Mouse (Mus musculus): ENCODE data around the gene Efnb1.
"Not testable (repeated sequence)": the region's sequence is repeated elsewhere in the genome, so short reads cannot be mapped to it uniquely, and the experiment has no call there.

Efnb1 gene

DNA sequence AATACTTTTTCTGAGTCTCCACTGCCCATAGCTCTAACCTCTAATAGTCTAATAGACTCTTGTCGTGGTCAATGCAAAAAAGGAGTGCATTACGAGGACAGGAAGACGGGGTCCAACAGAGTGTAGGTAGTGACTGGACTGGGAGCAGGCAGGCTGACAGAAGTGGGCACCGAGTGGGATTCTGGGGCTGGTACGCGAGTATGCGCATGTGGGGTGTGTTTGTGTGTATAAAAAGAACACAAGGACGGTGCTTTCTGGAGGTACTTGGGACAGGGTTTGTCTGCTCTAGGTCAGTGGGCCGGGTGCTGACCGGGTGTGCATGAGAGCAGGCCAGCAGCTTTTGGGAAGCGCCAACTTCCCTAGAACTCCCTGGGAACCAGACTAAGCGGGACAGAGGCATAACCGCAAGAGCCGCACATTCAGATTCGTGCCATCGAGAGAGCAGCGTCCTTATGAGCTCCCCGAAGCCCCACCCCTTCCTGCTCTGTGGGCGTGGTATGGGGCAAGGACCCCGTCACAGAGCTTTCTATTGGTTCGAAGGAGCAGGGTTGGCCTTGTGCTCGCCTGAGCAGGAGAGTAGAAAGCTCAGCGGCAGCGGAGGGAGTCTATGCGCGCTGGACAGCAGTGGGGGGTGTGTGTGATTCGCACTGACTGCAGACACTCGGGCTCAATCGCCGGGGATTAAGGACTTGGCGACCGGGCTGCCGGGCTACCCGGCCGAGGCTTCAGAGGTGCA, at the start of gene Efnb1:
Efnb1 (plus strand) TSS at position 608 of the 736 bp plus-strand sequence.
- peak; percentile 90 for DNase-seq (ENCODE audit: low spot score)

DNA sequence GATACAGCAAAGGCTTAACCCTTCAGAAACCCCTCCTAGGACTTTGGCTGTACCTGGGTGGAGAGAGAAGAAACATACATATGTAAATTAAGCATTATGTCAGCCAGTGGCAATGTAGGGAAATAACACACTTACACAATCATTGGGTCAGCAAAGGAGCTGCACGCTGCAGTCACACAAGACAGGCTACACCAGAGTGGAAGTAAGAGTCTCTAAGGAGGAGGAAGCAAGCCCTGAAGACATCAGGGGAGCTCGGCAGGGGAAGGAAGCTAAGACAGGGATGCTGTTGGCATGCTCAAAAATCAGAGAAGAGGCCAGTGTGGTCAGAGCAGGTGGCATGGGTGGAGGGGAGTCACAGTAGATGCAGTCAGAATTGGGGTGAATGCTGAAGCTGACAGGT, 43.2 kb upstream of the Efnb1 start:
- no peak for DNase-seq (ENCODE audit: low spot score)

DNA sequence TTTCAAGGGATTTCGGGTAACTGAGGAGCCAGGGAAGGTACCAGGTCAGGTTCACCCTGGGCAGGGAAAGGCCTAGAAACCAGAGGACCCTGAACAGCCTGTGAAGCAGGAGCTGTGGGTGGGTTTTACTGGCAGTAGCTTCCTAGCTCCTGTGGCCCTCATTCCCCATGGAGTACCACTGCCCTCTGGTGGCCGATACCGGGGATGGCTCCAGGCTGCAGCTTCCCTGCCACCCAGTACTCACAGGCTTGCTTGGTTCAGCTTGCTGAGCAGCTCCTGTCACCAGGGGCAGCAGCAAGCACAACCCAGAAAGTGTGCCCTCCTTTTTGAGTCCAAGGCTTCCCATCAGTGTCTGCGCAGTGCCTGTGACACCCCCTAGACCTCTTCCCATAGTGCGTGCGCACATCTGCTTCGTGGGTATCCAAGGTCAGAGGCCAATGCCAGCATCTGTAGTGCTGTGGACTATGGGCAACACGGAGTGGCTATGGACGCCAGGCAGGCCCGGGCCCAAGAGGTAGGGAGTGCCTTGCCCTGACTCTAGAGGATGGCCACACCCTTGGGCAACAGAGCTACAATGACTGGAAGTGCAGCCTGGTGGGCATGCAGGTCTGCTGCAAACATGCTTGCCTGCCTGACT, 24.7 kb upstream of the Efnb1 start:
- DNase-seq (ENCODE audit: low spot score), result not testable (repeated sequence)

DNA sequence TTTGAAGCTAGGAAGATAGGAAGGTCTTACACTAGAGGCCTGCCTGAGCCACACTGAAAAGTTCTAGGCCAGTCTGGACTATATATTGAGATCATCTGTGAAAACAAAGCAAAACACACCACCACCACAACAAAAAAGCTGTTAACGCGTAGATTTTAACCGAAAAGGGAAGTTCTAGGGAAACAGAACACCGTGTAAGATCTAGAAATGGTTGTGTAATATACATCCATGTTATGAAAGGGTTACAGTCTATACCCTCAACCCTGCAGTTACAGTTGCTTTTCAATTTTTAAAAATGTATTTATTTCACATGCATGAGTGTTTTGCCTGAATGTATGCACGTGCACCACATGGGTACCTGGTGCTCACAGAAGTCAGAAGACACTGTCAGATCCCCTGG, 16.4 kb upstream of the Efnb1 start:
- DNase-seq (ENCODE audit: low spot score), result no peak

DNA sequence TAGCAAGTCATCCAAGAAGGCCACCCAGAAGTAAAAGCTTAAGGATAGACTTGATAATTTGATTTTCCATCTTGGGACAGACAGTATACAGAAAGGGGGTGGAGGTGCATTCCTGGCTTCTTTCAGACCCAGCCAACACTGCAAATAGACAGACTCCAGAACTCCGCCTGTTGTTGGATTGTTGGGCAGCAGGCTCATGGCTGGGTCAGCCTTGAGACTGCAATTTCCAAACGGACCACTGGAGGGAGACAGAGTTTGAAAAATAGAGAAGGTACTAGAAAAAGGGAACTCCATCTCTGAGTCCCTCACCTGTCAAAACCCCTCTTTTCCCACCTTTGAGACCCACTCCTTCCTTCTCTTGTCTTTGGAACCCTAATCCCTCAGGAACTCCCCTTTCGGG, 5.9 kb upstream of the Efnb1 start:
- no peak for DNase-seq (ENCODE audit: low spot score)

DNA sequence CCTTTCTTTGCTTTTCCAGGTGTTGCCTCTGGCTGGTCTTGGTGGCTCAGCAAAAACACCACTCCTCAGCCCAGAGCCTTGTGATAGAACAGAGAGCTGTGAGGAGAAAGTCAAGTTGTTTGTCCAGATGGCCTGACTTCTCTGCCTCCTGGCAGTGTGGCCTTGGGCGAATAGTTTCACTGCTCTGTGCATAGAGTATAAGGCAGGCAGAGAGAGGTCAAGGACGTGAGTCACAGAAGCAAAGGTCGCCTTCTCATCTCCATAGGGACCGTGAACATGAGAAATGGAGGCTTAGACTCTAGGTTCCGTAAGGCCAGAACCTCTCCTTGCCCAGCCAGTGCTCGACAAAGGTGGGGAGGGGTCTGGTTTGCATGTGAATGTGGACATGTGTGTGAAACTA, 3.4 kb upstream of the Efnb1 start:
- DNase-seq (ENCODE audit: low spot score), result no peak

DNA sequence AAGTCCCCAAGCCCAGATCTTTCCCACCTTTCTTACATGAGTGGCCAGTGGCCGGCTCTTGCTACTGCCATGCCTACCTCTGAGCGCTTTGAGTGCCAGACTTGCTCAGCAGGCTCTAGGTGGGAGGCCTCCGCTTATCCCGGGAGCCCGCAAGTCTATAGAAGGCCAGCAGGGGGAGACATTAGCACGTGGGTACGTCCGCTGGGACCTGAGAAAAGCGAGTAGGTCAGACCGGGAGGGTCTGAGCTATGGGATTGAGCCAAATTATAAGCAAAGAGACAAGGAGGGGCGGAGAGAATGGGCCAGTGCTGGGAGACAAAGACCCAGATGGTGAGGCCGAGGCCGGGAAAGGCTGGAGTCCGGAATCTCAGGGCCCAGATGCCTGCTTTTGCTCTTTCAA, 1.0 kb upstream of the Efnb1 start:
- DNase-seq (ENCODE audit: low spot score), result peak; percentile 77

DNA sequence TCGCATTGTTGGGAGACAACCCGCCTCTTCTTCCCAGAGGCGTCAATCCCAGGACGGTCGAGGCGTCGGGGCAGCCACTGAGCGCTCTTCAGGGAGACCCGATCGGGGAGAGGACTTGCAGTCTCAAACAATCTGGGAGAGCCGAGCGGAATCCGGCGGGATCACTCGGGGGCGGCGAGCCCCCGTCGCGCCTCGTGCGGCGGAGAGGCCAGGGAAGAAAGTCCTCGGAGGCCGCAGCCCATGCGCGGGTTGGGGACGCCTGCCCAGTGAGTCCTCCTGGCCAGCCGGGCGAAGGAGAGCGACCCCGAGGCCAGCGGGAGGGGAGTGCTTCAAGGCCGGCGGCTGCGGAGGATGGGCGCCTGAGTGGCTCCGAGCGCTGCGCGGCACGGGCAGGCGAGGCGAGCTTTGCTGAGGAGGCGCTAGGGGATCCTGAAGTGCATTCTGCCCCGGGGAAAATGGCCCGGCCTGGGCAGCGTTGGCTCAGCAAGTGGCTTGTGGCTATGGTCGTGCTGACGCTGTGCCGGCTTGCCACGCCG, 569 bp downstream of the Efnb1 start:
- no peak for DNase-seq (ENCODE audit: low spot score)

DNA sequence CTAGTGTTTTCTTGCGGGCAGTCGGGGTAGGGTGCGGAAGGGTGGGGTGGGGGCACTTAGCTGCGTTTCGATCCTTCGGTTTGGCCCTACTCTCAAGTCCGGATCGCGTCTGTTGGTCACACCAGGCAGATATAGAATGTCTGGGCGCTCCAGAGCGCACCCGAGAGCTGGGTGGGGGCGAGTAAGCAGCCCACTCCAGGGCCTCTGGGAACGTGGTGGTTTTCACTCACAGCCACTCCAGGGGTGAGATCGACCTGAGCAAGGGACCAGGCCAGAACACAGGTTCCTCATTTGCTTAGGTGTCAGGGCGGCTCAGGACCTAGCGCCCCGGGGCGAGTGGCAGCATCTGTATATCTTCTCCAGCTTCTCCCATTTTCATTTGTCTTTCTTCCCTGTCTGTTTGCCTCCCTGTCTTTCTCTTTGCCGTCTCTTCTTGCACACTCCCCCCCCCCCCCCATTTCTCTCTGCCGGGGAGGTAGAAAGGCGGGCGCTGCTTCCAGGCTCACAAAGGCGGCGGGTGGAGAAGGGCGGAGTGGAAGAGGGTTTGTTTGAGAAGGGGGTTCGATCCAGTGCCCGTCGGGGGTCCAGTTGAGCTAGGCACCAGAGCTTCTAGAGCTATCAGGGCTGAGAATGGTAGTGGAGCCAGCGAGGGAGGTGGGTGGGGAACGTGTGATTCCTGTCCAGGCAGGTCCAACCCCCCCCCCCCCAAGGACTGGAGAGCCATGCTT, 1.4 kb downstream of the Efnb1 start:
- DNase-seq (ENCODE audit: low spot score), result no peak

DNA sequence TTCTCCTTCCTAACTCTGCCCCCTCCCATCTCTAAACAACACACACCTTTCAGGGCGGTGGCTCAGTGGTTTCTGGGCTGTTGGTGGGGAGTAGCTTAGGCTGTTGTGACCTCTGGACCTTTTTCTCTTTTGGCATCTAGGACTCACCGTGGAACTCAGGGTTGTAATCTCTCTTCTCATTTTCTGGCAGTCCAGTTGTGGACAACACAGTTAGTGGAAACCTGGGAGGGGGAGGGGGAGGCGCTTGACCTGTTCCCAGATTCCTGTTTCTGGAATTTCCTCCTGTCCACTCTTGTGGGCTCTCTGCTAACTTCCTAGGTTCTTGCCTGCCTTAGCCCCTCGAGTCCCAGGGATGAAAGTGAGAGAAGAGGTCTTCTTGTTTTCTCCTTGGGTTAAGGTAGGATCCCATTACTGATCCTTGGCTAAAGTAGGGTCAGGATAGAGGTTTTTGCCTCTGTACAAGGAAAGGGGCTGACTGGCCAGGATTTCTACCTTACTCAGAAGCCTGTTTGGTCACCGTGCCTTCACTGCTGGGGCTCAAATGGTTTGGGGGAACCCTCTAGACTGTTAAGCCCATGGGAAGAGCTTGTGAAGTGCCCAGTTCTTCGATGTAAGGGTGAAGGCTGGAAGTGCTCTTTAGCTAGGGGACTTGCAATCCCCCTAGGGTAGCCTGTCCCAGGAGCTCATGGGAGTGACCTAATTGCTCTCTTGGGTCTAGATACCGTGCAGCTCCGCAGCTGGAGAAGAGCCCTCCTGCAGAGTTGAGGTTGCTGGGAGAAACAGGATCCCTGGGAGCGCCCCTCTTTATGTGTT, 2.2 kb downstream of the Efnb1 start:
- DNase-seq (ENCODE audit: low spot score), result no peak

DNA sequence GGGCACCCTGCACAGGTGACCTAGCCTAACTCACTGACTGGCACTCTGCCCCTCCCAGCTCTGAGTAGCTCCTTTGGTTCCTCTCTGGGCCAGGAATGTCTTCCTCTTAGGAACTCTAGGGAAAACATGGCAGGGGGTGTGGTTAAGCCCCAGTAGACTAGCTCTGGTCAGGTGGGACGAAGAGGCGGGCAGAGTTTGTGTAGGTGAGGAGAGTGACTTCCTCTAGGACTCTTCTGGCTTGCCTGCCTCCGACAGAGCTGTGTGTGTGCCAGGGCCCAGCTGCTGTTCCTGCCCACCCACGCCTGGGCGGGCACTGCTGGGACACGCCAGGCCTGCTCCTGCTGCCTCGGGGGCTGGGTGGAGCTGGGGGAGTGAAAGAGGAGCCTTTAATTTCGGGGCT, 5.1 kb downstream of the Efnb1 start:
- DNase-seq (ENCODE audit: low spot score), result no peak

DNA sequence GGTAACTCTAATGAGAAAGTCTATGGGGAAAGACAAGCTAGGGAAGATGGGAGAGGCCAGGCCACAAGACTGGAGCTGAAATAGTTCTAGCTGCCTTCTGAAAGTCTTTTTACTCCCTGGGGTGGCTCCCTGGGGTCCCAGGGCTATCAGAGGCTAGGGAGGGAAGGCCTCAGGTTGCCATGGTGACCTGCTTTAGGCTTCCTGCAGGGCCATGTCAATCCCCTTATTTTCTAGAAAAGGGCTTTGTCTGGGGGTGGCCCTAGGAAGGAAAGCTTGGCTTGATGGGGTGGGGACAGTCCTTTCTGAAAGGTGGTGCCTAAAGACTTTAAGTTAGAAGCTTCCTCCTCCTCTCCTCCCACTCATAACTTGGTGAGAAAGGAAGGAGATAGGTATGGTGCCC, 6.0 kb downstream of the Efnb1 start:
- no peak for DNase-seq (ENCODE audit: low spot score)

DNA sequence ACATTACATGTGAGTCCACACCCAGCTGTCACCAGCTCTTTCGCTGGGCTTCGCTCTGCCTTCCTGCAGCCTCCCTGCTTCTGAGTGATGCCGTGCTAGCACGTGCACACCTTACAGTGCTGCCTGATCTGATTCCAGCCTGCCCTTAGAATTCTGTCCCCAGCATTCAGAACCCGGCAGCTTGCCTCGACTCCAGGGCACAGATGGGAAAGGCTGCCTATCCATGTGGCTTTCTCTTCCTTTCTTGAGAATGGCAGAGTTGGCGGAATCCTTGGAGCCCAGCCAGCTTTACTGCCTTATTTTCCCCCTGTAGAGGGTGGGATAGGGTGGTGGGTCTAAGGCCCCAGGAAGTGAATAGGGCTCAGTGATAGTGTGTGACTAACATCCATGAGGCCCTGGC, 9.6 kb downstream of the Efnb1 start:
- no peak for DNase-seq (ENCODE audit: low spot score)

DNA sequence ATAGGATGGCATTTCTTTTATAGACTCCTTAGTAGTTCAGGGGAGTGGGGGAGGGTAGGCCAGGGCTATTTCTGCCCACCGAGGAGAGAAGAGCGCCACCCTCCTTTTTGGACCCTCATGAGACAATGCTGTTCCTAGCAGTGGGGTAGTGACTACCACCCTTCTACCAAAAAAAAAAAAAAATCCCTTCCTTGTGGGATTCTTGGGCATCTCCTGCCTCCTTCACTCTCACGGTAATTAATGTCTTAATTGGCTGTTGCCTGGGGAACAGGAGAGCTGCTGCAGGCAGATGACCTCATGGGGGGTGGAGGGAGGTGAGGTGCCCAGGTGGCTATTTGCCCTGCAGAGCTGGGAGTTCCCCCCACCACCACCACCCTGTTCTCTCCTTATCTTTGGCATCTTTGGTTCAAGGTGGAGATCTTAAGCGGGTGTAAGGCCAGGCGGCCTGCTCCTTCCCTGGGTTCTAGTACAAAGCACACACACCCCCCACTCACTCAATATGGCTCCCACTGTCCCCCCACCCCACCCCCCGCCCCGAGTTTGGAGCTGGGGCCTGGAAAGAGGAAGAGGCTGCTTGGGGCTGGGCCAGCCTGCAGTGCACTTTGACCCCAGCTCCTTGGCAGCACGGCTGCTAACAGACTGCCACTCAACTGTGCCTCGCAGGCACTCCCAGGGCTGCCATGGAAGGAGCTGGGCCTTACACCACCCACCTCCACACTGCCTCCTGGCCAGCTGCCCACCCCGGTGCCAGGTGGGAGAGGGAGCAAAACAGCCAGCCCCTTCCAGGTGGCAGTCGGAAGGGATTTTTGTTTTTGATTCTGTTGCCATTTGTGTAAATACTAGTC, 12.4 kb downstream of the Efnb1 start:
- no peak for DNase-seq (ENCODE audit: low spot score)

DNA sequence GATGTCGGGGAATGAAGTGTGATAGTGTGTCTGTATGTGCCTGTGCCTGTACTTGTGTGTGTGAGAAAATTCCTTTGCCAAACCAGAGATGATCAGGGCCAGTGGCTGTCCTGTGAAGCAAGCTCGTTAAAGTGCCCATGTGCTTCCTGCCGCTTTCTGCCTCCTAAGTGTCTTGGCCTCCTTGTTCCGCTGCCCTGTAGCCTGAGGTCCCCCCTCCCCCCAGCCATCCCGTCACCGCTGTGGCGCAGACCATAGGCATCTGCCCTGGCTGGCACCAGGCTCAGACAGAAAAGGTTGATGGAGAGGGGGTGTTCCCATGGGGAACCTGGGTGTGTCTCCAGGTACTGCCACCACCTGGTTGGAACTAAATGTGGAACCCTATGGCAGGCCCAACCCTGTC, 13.1 kb downstream of the Efnb1 start:
- no peak for DNase-seq (ENCODE audit: low spot score)

DNA sequence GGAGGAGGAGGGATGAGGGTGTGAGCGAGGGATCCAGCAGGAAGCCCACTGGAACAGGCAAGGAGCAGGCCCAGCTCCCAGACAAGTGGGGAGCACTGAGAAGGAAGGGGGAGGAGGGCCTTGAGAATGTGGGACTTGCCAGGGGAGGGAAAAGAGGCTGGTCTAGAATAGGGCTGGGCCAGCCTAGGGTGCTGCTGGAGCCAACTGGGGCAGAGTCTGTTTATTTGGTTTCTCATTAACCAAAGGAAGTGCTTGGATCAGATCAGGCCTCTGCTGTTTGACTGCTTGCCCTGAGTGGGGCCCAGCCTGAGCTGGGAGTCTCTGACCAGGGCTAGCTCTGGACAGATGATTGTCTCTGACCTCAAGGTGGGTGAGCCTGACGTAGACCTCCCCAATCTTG, 14.0 kb downstream of the Efnb1 start:
- DNase-seq (ENCODE audit: low spot score), result no peak

DNA sequence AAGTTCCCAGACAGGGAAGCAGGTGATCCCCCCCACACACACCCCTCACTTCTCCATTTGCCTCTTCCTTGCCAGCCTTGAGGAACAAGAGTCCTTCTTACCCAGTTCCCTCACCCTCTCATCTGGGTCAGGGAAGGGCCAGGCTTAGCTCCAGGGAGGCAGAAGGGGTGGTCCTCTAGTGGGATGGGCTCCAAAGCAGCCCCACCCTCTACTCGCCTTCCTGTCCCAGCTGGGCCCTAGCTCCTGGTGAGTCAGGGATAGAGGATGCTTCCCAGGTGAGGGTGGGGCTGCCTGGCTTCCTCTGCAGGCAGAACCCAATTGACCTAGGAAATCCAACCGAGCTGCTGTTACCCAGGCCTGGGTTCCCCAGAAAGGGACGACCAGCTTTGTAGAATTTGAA, 14.8 kb downstream of the Efnb1 start:
- DNase-seq (ENCODE audit: low spot score), result no peak

DNA sequence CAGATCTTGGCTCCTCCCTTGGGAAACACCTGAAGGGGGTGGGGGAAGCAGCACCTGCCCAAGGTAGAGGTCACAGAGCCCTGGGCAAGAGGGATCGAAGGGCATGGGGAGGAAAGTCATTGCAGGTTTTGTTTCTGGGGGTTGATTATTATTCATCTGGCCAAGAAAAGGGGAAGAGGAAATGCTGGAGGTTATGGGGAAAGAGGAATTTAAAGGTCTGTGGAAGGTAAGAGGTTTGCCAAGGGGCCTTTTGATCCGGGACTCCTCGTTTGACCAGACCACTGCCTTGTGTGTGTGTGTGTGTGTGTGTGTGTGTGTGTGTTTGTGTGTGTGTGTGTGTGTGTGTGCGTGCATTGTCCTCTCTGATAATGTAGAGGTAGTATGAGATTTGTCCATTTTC, 15.5 kb downstream of the Efnb1 start:
- no peak for DNase-seq (ENCODE audit: low spot score)

DNA sequence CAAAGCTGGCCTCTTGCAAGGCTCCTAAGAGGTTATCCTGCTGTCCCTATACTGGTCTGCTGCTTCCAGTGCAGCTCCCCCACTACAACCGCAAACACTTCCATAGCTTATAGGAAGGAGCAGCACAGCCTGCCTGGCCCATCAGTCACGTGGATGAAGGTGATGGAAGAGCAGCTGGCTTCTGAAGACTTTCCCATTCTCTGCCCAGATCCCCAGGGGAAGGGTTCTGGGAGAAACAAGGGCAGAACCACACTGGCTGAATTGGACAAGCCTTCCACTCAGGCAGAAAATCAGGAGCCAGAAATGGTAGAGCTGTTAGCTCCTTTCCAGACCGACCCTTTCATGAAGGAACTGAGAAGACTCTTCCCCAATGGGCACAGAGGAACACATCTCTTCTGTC, 16.2 kb downstream of the Efnb1 start:
- DNase-seq (ENCODE audit: low spot score), result no peak

DNA sequence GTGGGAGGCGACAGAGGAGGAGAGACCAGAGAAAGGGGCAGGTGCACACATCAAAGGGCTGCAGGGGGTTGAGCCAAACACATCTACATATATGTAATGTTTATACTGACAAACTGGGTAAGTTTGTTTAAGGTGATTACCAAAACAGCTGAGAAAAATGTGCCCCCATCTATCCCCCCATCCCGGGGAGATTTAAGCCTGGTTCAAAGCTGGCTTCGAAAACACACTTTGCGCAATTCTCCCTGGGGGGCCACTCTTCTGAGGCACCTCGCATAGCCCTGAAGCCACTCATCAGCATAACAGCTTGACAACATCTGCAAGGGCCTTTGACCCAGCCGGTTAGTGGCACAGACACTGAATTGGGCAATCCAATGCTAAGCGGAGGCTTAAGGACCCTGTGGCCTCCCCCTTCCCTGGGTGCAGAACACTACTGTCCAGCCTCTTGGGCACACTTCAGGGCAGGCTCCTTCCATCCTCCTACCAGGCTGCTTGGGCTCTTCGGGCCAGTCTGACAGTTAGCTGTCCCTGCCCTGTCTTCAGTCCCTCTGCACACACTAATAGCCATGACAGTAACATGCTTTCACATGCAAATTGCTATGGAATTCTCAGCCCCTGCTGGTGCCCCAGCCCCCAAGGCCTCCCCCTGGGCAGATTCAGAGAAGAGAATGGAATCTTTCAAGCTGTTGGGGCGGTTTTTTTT, 16.8 kb downstream of the Efnb1 start:
- no peak for DNase-seq (ENCODE audit: low spot score)

DNA sequence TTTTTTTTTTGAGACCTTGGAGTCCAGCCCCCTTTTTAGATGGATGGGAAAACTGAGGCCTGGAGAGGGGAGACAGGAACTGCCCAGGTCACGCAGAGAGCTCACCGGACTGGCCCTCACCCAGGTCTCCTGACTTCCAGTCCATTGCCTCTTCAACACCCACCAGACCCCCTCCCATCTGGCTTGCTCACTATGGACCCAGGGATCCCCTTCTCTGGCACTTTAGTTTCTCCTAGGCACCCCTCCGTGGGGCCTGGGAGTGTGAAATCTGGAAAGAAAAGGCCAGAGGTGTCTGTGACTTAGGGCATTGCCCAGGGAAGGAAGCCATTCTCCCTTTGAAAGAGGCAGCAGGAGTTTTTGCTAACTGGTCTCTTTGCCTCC, 17.3 kb downstream of the Efnb1 start:
- DNase-seq (ENCODE audit: low spot score), result no peak
